Mouse (Mus musculus) liver, embryonic 16.5 days (tissue): ENCODE measurements around the gene Olfr461. TPM values are rescaled to one million over a fixed set of nuclear protein-coding genes. Genes with fewer than 3 reads are reported as not detected.

Experiments
- ATAC-seq: fragments of 200-750 bp; cut with Nextera tagmentation; 2 replicates; pipeline ENCODE4 v1.8.0; 2017; ENCODE audit warnings: low read depth, mild to moderate bottlenecking, moderate number of reproducible peaks, moderate library complexity
- H3K27ac ChIP-seq: fragments of 300-500 bp; sonication (generic); 2 replicates; pipeline ENCODE4 v1.5.1; 2014; ENCODE audit warnings: mild to moderate bottlenecking, low read length
- H3K27me3 ChIP-seq: fragments of 300-500 bp; sonication (generic); 2 replicates; pipeline ENCODE4 v1.6.1; 2014; ENCODE audit warnings: low read depth, low read length, mixed read lengths; ENCODE audit not compliant: control insufficient read depth, insufficient read depth
- H3K36me3 ChIP-seq: fragments of 300-500 bp; sonication (generic); 2 replicates; pipeline ENCODE4 v1.6.1; 2014; ENCODE audit warnings: mild to moderate bottlenecking; ENCODE audit not compliant: control insufficient read depth, insufficient read depth
- H3K4me1 ChIP-seq: fragments of 300-500 bp; sonication (generic); 2 replicates; pipeline ENCODE4 v1.6.1; 2014; ENCODE audit warnings: low read depth, low read length, mixed read lengths; ENCODE audit not compliant: control insufficient read depth
- H3K4me2 ChIP-seq: fragments of 300-500 bp; sonication (generic); 2 replicates; pipeline ENCODE4 v1.6.1; 2014; ENCODE audit warnings: low read depth, low read length, mixed read lengths
- H3K4me3 ChIP-seq: fragments of 300-500 bp; sonication (generic); 2 replicates; pipeline ENCODE4 v1.5.1; 2014; ENCODE audit warnings: low read depth, mild to moderate bottlenecking, low read length
- H3K9ac ChIP-seq: fragments of 300-500 bp; sonication (generic); 2 replicates; pipeline ENCODE4 v1.6.1; 2014; ENCODE audit warnings: low read depth, low read length
- H3K9me3 ChIP-seq: fragments of 300-500 bp; sonication (generic); replicated peaks from 2 replicates; pipeline ENCODE4 v1.6.1; 2016; ENCODE audit warnings: low read length; ENCODE audit not compliant: control insufficient read depth
- WGBS: fragments of 180-500 bp; shearing (Covaris S2); extraction: QIAGEN DNeasy Blood & Tissue Kit; methylation state at CpG from one replicate; pipeline ENCODE4 v1.1.7; 2014; ENCODE audit not compliant: insufficient replicate concordance; 5-methylcytosine and 5-hydroxymethylcytosine counted together
- polyA plus RNA-seq: library from polyadenylated mRNA; unstranded; fragments of >200 nt; fragmentation: Nextera tagmentation; extraction: Ambion mirVana; gene quantifications from 2 replicates; pipeline ENCODE4 v1.2.1, GENCODE M21; 2015

Olfr461 gene
- polyA plus RNA-seq, 1 experiment from 2014 or later: 0.02 TPM

- H3K27me3 ChIP-seq: no peaks in the 10 kb centered on the region
- H3K4me2 ChIP-seq: no peak overlapping the region
- no peak for ATAC-seq
- WGBS: 59% methylated on average over 10 of the region's 10 CpGs
- H3K27ac ChIP-seq: no peak overlapping the region
- H3K4me3 ChIP-seq: no peak overlapping the region
- no peaks in the 10 kb centered on the region for H3K9me3 ChIP-seq
- H3K4me1 ChIP-seq: no peaks in the 10 kb centered on the region
- no peaks in the 10 kb centered on the region for H3K36me3 ChIP-seq
- H3K9ac ChIP-seq: no peak overlapping the region
These were observed 10.2 kb downstream of the Olfr461 start for GRCm38 (mm10) chr6:40544690-40545089.

GRCm38 (mm10) chr6:40519408-40519807 is 35.4 kb downstream of the Olfr461 start, which contains the start of gene Prss37:
TSS of gene Prss37 (minus strand) at chr6:40519508.
- no peaks in the 10 kb centered on the region for H3K36me3 ChIP-seq
- no peak within 1 kb of the TSS for H3K4me3 ChIP-seq
- no peaks in the 10 kb centered on the region for H3K4me1 ChIP-seq
- H3K9ac ChIP-seq: no peak within 1 kb of the TSS
- no peak within 1 kb of the TSS for H3K27ac ChIP-seq
- WGBS: 68% methylated on average over 1 of the region's 1 CpGs
- no peaks in the 10 kb centered on the region for H3K27me3 ChIP-seq
- no peaks in the 10 kb centered on the region for H3K9me3 ChIP-seq
- no peak within 1 kb of the TSS for H3K4me2 ChIP-seq
- no peak for ATAC-seq

GRCm38 (mm10) chr6:40493229-40493628 is 61.6 kb downstream of the Olfr461 start, which contains the start of gene Tas2r108:
TSS of gene Tas2r108 (plus strand) at chr6:40493529.
- Histone ChIP-seq H3K27ac (no peak within 1 kb of the TSS), H3K27me3 (no peaks in the 10 kb centered on the region)

More at GRCm38 (mm10) chr6:40493229-40493628, 61.6 kb downstream of the Olfr461 start, which contains the start of gene Tas2r108:
- Histone ChIP-seq H3K4me2 (no peak within 1 kb of the TSS), H3K4me1 (no peaks in the 10 kb centered on the region), H3K9me3 (no peaks in the 10 kb centered on the region), H3K36me3 (no peaks in the 10 kb centered on the region), H3K4me3 (no peak within 1 kb of the TSS), H3K9ac (no peak within 1 kb of the TSS)
- ATAC-seq: no peak
- WGBS: 59% methylated on average over 3 of the region's 3 CpGs

Other genes with a start within 250 kb of the Olfr461 start
- 11.0 and 11.4 TPM in 2 replicates for gene Agk, start 229.9 kb downstream of the Olfr461 start, polyA plus RNA-seq
- 1.3 and 2.1 TPM in 2 replicates for gene E330009J07Rik, start 118.9 kb downstream of the Olfr461 start, polyA plus RNA-seq
- gene Wee2, start 116.0 kb downstream of the Olfr461 start, polyA plus RNA-seq: not detected in 2 replicates
- 46.8 and 52.3 TPM in 2 replicates for gene Ssbp1, start 83.7 kb downstream of the Olfr461 start, polyA plus RNA-seq
- gene Tas2r137, start 63.8 kb downstream of the Olfr461 start, polyA plus RNA-seq: not detected in 2 replicates
- gene Tas2r108, start 61.5 kb downstream of the Olfr461 start, polyA plus RNA-seq: not detected in 2 replicates
- gene Prss37, start 35.5 kb downstream of the Olfr461 start, polyA plus RNA-seq: not detected in 2 replicates
- not detected in 2 replicates for gene Olfr460, start 14.4 kb upstream of the Olfr461 start, polyA plus RNA-seq
- 9.7 and 10.1 TPM in 2 replicates for gene Clec5a, start 30.8 kb upstream of the Olfr461 start, polyA plus RNA-seq
- gene Tas2r138, start 58.3 kb upstream of the Olfr461 start, polyA plus RNA-seq: not detected in 2 replicates
- gene Mgam, start 73.8 kb upstream of the Olfr461 start, polyA plus RNA-seq: 3.6 and 3.8 TPM in 2 replicates